In the genomic region with DNA sequence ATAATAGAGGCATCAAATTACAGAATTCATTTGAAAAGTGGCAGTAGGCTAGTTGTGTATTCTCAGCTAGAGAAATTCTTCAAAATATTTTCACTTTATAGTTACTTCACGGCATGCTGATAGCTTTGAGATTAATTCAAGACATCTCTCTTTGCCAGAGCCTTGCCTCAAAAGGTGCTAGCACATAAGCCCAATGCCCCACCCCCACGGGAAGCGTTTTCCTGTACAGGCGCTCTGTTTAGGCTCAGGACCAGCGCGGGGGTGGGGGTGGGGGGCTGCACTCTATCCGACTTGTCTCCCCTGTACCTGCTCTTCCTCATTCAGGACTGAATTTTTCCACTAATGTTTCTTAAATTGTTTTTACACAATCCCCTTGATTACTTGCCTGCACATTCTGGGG, we compare ENCODE assay signal across 9 mouse cellular contexts. TPM values are rescaled to one million over a fixed set of nuclear protein-coding genes. Genes with fewer than 3 reads are reported as not detected.
DNase-seq lines count a peak whose midpoint lies in the region; ATAC-seq and TF ChIP-seq lines count a peak whose summit lies in the region.
"Had no signal": no experiment of that assay in that cellular context is flagged by ENCODE, and none has a peak within 500 bp of the region (broad histone marks: within the 10 kb centered on the region; RNA-seq: fewer than 3 reads in every experiment).

No protein-coding gene starts in this region.

- H3K27me3 ChIP-seq in heart, embryonic 12.5 days (replicated peaks), result peaks cover 54% of the 10 kb centered on the region
- H3K27me3 ChIP-seq in hindbrain, embryonic 11.5 days (ENCODE audit: control insufficient read depth, insufficient read depth, low read length), result peaks cover 11% of the 10 kb centered on the region
- peaks cover 21% of the 10 kb centered on the region; the same call in 1 of the 2 replicates for H3K27me3 ChIP-seq in midbrain, postnatal 0 days (ENCODE audit: insufficient read depth, low read length)
- H3K27me3 ChIP-seq: CH12.LX had no signal

- H3K4me1 ChIP-seq in heart, embryonic 12.5 days (replicated peaks), result peaks cover 16% of the 10 kb centered on the region
- H3K4me1 ChIP-seq in hindbrain, embryonic 11.5 days (replicated peaks; ENCODE audit: control insufficient read depth, insufficient read depth, low read length), result peaks cover 4% of the 10 kb centered on the region; the same call in 1 of the 2 replicates
- 0 out of 2 replicates have a peak, but pooled peaks cover 6% of the 10 kb centered on the region for H3K4me1 ChIP-seq in midbrain, postnatal 0 days (ENCODE audit: insufficient read depth, low read length)

- H3K9ac ChIP-seq in heart, embryonic 12.5 days, result no peak overlapping the region
- H3K9ac ChIP-seq in hindbrain, embryonic 11.5 days (ENCODE audit: low read depth, low read length), result no peak overlapping the region
- no peak overlapping the region for H3K9ac ChIP-seq in midbrain, postnatal 0 days (replicated peaks; ENCODE audit: low read length, poor library complexity, severe bottlenecking)

- H3K4me3 ChIP-seq in heart, embryonic 12.5 days, result no peak overlapping the region
- H3K4me3 ChIP-seq in hindbrain, embryonic 11.5 days (ENCODE audit: low read depth, low read length), result no peak overlapping the region
- peak overlapping the region; percentile 66 for H3K4me3 ChIP-seq in midbrain, postnatal 0 days (ENCODE audit: low read depth, low read length)

- no peak for ATAC-seq in heart, embryonic 12.5 days (ENCODE audit: insufficient number of reproducible peaks, low FRiP score)
- ATAC-seq in hindbrain, embryonic 11.5 days (ENCODE audit: low FRiP score), result no peak
- ATAC-seq in midbrain, postnatal 0 days (ENCODE audit: low FRiP score), result no peak

- H3K27ac ChIP-seq in heart, embryonic 12.5 days (ENCODE audit: poor library complexity, severe bottlenecking), result no peak overlapping the region
- no peak overlapping the region for H3K27ac ChIP-seq in hindbrain, embryonic 11.5 days (ENCODE audit: low read depth, low read length)
- H3K27ac ChIP-seq in midbrain, postnatal 0 days (ENCODE audit: low read depth, low read length), result no peak overlapping the region

- H3K4me2 ChIP-seq in heart, embryonic 12.5 days, result peak overlapping the region; percentile 98; the same call in 1 of the 2 replicates
- H3K4me2 ChIP-seq in hindbrain, embryonic 11.5 days (replicated peaks; ENCODE audit: low read depth, low read length), result peak overlapping the region; percentile 93; the same call in 1 of the 2 replicates
- peak overlapping the region; percentile 99 for H3K4me2 ChIP-seq in midbrain, postnatal 0 days (ENCODE audit: low read depth, low read length, poor library complexity, severe bottlenecking)

- no peak for TF ChIP-seq CTCF in midbrain, postnatal 0 days (IDR thresholded peaks at IDR 0.05)

- no peaks in the 10 kb centered on the region for H3K9me3 ChIP-seq in heart, embryonic 12.5 days (replicated peaks)
- no peaks in the 10 kb centered on the region for H3K9me3 ChIP-seq in hindbrain, embryonic 11.5 days (ENCODE audit: control insufficient read depth, low read length)
- H3K9me3 ChIP-seq in midbrain, postnatal 0 days (ENCODE audit: low read length), result no peaks in the 10 kb centered on the region

- no peak for DNase-seq in heart, postnatal 25 days (ENCODE audit: low spot score)
- DNase-seq in cerebellum, adult 9-10 months, result peak; percentile 67
- peak; percentile 33 for DNase-seq in hindbrain, embryonic 11.5 days (ENCODE audit: low spot score)
- DNase-seq in midbrain, postnatal 0 days (ENCODE audit: low spot score), result no peak
- no peak for DNase-seq in spleen, postnatal 10 days (ENCODE audit: low spot score in 2 of 2)
- no peak for DNase-seq in thymus, postnatal 36 days
- no peak for DNase-seq in left cerebral cortex, adult 9 months (ENCODE audit: low spot score in 2 of 2)

- WGBS in heart, embryonic 12.5 days, result under 1% methylated on average over 7 of the region's 7 CpGs
- WGBS in hindbrain, embryonic 11.5 days, result 2% methylated on average over 7 of the region's 7 CpGs
- 2% methylated on average over 7 of the region's 7 CpGs for WGBS in midbrain, postnatal 0 days

- intact Hi-C loops in heart, postnatal 25 days (cut with DNase I), result no loop called here

- no peaks in the 10 kb centered on the region for H3K36me3 ChIP-seq in heart, embryonic 12.5 days
- H3K36me3 ChIP-seq in hindbrain, embryonic 11.5 days (ENCODE audit: control insufficient read depth, insufficient read depth, low read length), result no peaks in the 10 kb centered on the region
- H3K36me3 ChIP-seq in midbrain, postnatal 0 days (ENCODE audit: insufficient read depth, low read length), result no peaks in the 10 kb centered on the region

RNA-seq across cellular contexts. Expression of gene Sgpp2, which starts 1.3 kb away (rescaled TPM):
- polyA plus RNA-seq in heart, embryonic 12.5 days (2016; fragmentation: Nextera tagmentation; extraction: Ambion mirVana), result 0.14 TPM in 2 replicates
- not detected for total RNA-seq in heart, postnatal 25 days (2021)
- polyA plus RNA-seq in hindbrain, embryonic 11.5 days (2014; fragmentation: Nextera tagmentation; extraction: Ambion mirVana), result 1.6 and 1.7 TPM in 2 replicates
- total RNA-seq in midbrain, postnatal 0 days (2014; rRNA removed), result 2.8 and 3.3 TPM in 2 replicates
- polyA plus RNA-seq in midbrain, postnatal 0 days (2015; fragmentation: Nextera tagmentation; extraction: Ambion mirVana), result 1.7 and 1.9 TPM in 2 replicates

Comparison
In these comparisons a context has a peak if more than half of its experiments do, and no peak if none do; other contexts are left out.
1. DNase-seq: peak in cerebellum, adult 9-10 months (single experiment) and hindbrain, embryonic 11.5 days (single experiment); none in heart, postnatal 25 days (single experiment), midbrain, postnatal 0 days (single experiment), spleen, postnatal 10 days (0 of 2), thymus, postnatal 36 days (0 of 2) and left cerebral cortex, adult 9 months (0 of 2).
2. Peak in every context shown above with its lines, with median percentiles within 50 percentile points of each other: H3K4me2 ChIP-seq.